Mouse (Mus musculus): ENCODE results near the gene B4galt4. TPM values are rescaled to one million over a fixed set of nuclear protein-coding genes. Genes with fewer than 3 reads are reported as not detected.
A peak's percentile ranks its signal among the peaks of the same experiment; 100 is the strongest.

B4galt4 gene
- polyA plus RNA-seq, 1 experiment from 2014 or later, result 24.7 TPM

GRCm38 (mm10) chr16:38730921-38731320 is 11.1 kb upstream of the B4galt4 start:
- no peak overlapping the region for H3K4me3 ChIP-seq
- no peak for ATAC-seq (ENCODE audit: low FRiP score, low read depth)
- H3K9me3 ChIP-seq, result no peaks in the 10 kb centered on the region
- WGBS, result 65% methylated on average over 8 of the region's 8 CpGs
- H3K27me3 ChIP-seq, result no peaks in the 10 kb centered on the region
- no peak overlapping the region for H3K27ac ChIP-seq (replicated peaks)
- no peak overlapping the region for H3K9ac ChIP-seq (replicated peaks)
- H3K4me2 ChIP-seq (replicated peaks), result no peak overlapping the region
- no peaks in the 10 kb centered on the region for H3K4me1 ChIP-seq
- H3K36me3 ChIP-seq, result no peaks in the 10 kb centered on the region

GRCm38 (mm10) chr16:38741204-38741903 is 710 bp upstream of the B4galt4 start:
- ATAC-seq (ENCODE audit: low FRiP score, low read depth), result no peak
- Histone ChIP-seq H3K27me3 (peaks cover 6% of the 10 kb centered on the region; the same call in 1 of the 2 replicates), H3K36me3 (no peaks in the 10 kb centered on the region), H3K9ac (replicated peaks) (0 out of 2 replicates have a peak overlapping the region, but pooled peaks have one; percentile 76), H3K4me1 (peaks cover 5% of the 10 kb centered on the region; the same call in 1 of the 2 replicates), H3K4me3 (peak overlapping the region; percentile 83), H3K27ac (replicated peaks) (no peak overlapping the region), H3K9me3 (no peaks in the 10 kb centered on the region), H3K4me2 (replicated peaks) (peak overlapping the region; percentile 93)
- 88% methylated on average over 13 of the region's 13 CpGs for WGBS

- Histone ChIP-seq H3K4me2 (replicated peaks) (peak overlapping the region; percentile 93), H3K27ac (replicated peaks) (peak overlapping the region; percentile 67), H3K9ac (replicated peaks) (peak overlapping the region; percentile 76), H3K36me3 (no peaks in the 10 kb centered on the region), H3K4me1 (peaks cover 5% of the 10 kb centered on the region; the same call in 1 of the 2 replicates), H3K4me3 (peak overlapping the region; percentile 83), H3K9me3 (no peaks in the 10 kb centered on the region), H3K27me3 (peaks cover 6% of the 10 kb centered on the region; the same call in 1 of the 2 replicates)
- ATAC-seq (ENCODE audit: low FRiP score, low read depth), result peak; percentile 68
- WGBS, result 0% methylated on average over 13 of the region's 13 CpGs
Observed at GRCm38 (mm10) chr16:38742659-38743131, 631 bp downstream of the B4galt4 start.

- Histone ChIP-seq H3K9me3 (no peaks in the 10 kb centered on the region), H3K27me3 (peaks cover 6% of the 10 kb centered on the region; the same call in 1 of the 2 replicates), H3K36me3 (no peaks in the 10 kb centered on the region), H3K4me1 (peaks cover 5% of the 10 kb centered on the region; the same call in 1 of the 2 replicates), H3K27ac (replicated peaks) (no peak overlapping the region), H3K9ac (replicated peaks) (no peak overlapping the region), H3K4me2 (replicated peaks) (no peak overlapping the region), H3K4me3 (no peak overlapping the region)
- WGBS, result 89% methylated on average over 10 of the region's 10 CpGs
- no peak for ATAC-seq (ENCODE audit: low FRiP score, low read depth)
Observed at GRCm38 (mm10) chr16:38743941-38744673, 2.0 kb downstream of the B4galt4 start.

- Histone ChIP-seq H3K4me1 (peaks cover 3% of the 10 kb centered on the region; the same call in 1 of the 2 replicates), H3K4me3 (no peak overlapping the region), H3K9me3 (no peaks in the 10 kb centered on the region), H3K36me3 (0 out of 2 replicates have a peak, but pooled peaks cover 4% of the 10 kb centered on the region), H3K4me2 (replicated peaks) (no peak overlapping the region), H3K9ac (replicated peaks) (no peak overlapping the region), H3K27ac (replicated peaks) (no peak overlapping the region), H3K27me3 (no peaks in the 10 kb centered on the region)
- ATAC-seq (ENCODE audit: low FRiP score, low read depth), result no peak
- 83% methylated on average over 6 of the region's 6 CpGs for WGBS
Observed at GRCm38 (mm10) chr16:38750803-38751202, 8.7 kb downstream of the B4galt4 start.

- H3K9ac ChIP-seq (replicated peaks), result no peak overlapping the region
- no peak overlapping the region for H3K4me2 ChIP-seq (replicated peaks)
- H3K4me1 ChIP-seq, result peaks cover 3% of the 10 kb centered on the region; the same call in 1 of the 2 replicates
- no peak overlapping the region for H3K27ac ChIP-seq (replicated peaks)
- ATAC-seq (ENCODE audit: low FRiP score, low read depth), result no peak
- H3K9me3 ChIP-seq, result no peaks in the 10 kb centered on the region
- peaks cover 10% of the 10 kb centered on the region; the same call in 1 of the 2 replicates for H3K36me3 ChIP-seq
- H3K4me3 ChIP-seq, result no peak overlapping the region
- WGBS, result 82% methylated on average over 11 of the region's 11 CpGs
- no peaks in the 10 kb centered on the region for H3K27me3 ChIP-seq
Observed at GRCm38 (mm10) chr16:38753631-38754030, 11.6 kb downstream of the B4galt4 start.

GRCm38 (mm10) chr16:38755452-38756176 is 13.6 kb downstream of the B4galt4 start:
- Histone ChIP-seq H3K27ac (replicated peaks) (no peak overlapping the region), H3K9me3 (no peaks in the 10 kb centered on the region), H3K36me3 (peaks cover 10% of the 10 kb centered on the region; the same call in 1 of the 2 replicates), H3K4me2 (replicated peaks) (no peak overlapping the region), H3K9ac (replicated peaks) (no peak overlapping the region), H3K4me1 (peaks cover 3% of the 10 kb centered on the region; the same call in 1 of the 2 replicates), H3K4me3 (no peak overlapping the region), H3K27me3 (no peaks in the 10 kb centered on the region)
- no peak for ATAC-seq (ENCODE audit: low FRiP score, low read depth)
- 70% methylated on average over 7 of the region's 7 CpGs for WGBS

- Histone ChIP-seq H3K36me3 (peaks cover 10% of the 10 kb centered on the region; the same call in 1 of the 2 replicates), H3K27ac (replicated peaks) (no peak overlapping the region), H3K4me1 (peaks cover 3% of the 10 kb centered on the region; the same call in 1 of the 2 replicates), H3K4me2 (replicated peaks) (no peak overlapping the region), H3K27me3 (no peaks in the 10 kb centered on the region), H3K9ac (replicated peaks) (no peak overlapping the region), H3K9me3 (no peaks in the 10 kb centered on the region), H3K4me3 (no peak overlapping the region)
- WGBS, result 57% methylated on average over 5 of the region's 5 CpGs
- no peak for ATAC-seq (ENCODE audit: low FRiP score, low read depth)
Observed at GRCm38 (mm10) chr16:38756177-38756503, 14.1 kb downstream of the B4galt4 start.

GRCm38 (mm10) chr16:38756572-38756971 is 14.5 kb downstream of the B4galt4 start:
- no peak overlapping the region for H3K4me2 ChIP-seq (replicated peaks)
- no peak for ATAC-seq (ENCODE audit: low FRiP score, low read depth)
- H3K4me3 ChIP-seq, result no peak overlapping the region
- H3K36me3 ChIP-seq, result peaks cover 10% of the 10 kb centered on the region; the same call in 1 of the 2 replicates
- no peak overlapping the region for H3K9ac ChIP-seq (replicated peaks)
- H3K27me3 ChIP-seq, result no peaks in the 10 kb centered on the region
- WGBS, result 85% methylated on average over 4 of the region's 4 CpGs
- no peak overlapping the region for H3K27ac ChIP-seq (replicated peaks)
- H3K4me1 ChIP-seq, result peaks cover 3% of the 10 kb centered on the region; the same call in 1 of the 2 replicates
- no peaks in the 10 kb centered on the region for H3K9me3 ChIP-seq

- Histone ChIP-seq H3K4me1 (peaks cover 3% of the 10 kb centered on the region; the same call in 1 of the 2 replicates), H3K9me3 (no peaks in the 10 kb centered on the region), H3K36me3 (peaks cover 10% of the 10 kb centered on the region; the same call in 1 of the 2 replicates), H3K4me3 (no peak overlapping the region), H3K9ac (replicated peaks) (no peak overlapping the region), H3K27ac (replicated peaks) (no peak overlapping the region), H3K27me3 (no peaks in the 10 kb centered on the region), H3K4me2 (replicated peaks) (no peak overlapping the region)
- ATAC-seq (ENCODE audit: low FRiP score, low read depth), result no peak
- WGBS, result 94% methylated on average over 19 of the region's 19 CpGs
Observed at GRCm38 (mm10) chr16:38757626-38758025, 15.6 kb downstream of the B4galt4 start.

GRCm38 (mm10) chr16:38758104-38758861 is 16.2 kb downstream of the B4galt4 start:
- no peaks in the 10 kb centered on the region for H3K9me3 ChIP-seq
- ATAC-seq (ENCODE audit: low FRiP score, low read depth), result no peak
- no peak overlapping the region for H3K4me2 ChIP-seq (replicated peaks)
- no peak overlapping the region for H3K27ac ChIP-seq (replicated peaks)
- WGBS, result 83% methylated on average over 12 of the region's 12 CpGs
- no peak overlapping the region for H3K9ac ChIP-seq (replicated peaks)
- no peaks in the 10 kb centered on the region for H3K27me3 ChIP-seq
- H3K4me3 ChIP-seq, result no peak overlapping the region
- no peaks in the 10 kb centered on the region for H3K4me1 ChIP-seq
- peaks cover 10% of the 10 kb centered on the region; the same call in 1 of the 2 replicates for H3K36me3 ChIP-seq

All from midbrain, embryonic 12.5 days (tissue).